Mouse (Mus musculus) testis, postnatal 10 days (tissue): Measurements from ENCODE around the gene Hnrnph1.

Source experiments
- DNase-seq: peaks from one replicate; pipeline ENCODE4 v3.0.0; 2021; ENCODE audit warnings: low spot score

Hnrnph1 gene

DNA sequence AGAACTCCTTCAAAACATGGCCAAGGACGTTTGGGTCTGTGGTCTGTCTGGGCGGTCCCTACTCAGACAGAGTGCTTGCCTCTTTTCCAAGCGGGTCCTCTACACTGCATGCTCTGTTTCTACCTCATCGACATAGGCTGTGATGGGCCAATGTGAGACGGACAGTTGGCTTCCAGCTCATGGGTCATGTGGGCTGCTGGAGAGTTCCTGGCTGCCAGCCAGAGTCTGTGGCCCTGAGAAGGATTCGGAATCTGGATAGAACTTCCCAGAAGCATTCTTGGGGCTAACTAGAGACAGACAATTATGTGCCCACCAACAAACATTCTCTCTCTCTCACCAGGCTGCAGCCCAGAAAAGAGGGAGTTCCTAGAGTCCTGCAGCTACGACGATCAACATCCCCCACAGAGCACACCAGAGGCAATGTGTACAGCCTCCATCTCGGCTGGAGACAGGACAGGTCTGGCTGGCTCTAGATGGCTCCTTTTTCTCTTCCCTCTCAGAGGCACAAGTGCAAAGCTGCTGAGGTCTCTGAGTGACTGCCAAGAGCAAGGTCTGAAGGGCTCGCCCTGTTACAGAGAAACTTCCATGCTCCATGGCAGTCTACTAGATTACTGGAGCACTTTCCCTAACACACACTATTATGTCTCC is 26.7 kb downstream of the Hnrnph1 start:
- peak; percentile 78 for DNase-seq

DNA sequence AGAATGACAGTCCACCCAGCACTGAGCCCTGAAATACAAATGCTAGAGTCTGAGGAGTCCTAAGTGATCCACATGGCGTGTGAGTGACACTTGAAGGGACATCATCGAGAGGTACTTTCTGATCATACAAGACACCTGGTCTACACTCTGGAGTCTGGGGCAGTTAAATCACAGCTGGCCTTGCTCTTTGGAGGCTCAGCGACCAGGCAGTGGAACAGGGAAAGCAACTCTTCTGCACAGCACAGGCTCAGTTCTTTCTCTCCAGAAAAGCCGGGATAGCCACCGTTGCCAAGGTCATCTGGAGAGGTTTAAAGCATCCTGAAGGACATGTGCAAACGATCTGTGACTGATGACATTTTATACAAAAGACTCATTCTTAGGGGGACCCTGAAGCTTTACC is 30.4 kb downstream of the Hnrnph1 start:
- DNase-seq = no peak

DNA sequence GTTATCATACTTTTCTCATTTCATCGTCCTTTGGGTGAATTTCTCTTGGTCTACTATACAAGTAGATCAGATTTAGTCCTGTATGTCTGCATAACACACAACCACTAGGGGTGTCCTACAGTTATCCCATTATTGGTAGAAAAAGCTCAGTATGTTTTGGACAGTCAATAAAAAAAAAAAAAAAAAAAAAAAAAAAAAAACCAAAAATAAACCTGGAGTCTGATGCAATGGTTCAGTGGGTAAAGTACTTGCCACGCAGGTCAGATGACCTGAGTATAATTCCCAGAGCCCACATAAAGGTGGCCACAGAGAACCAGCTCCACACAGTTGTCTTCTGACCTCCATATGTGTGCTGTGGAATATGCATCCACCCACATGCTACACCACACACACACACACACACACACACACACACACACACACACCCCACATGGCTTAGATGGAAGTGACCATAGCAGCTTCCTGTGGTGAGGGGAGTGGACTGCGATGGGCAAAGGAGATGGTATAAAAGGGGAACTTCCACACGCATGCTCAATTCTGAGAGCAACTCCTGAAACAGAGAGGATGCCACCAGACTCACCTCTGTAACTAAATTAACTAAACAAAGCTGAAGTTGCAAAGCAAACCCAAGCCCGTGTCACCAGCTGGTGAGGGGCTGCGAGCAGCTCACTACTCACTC is 38.9 kb downstream of the Hnrnph1 start:
- DNase-seq = no peak

DNA sequence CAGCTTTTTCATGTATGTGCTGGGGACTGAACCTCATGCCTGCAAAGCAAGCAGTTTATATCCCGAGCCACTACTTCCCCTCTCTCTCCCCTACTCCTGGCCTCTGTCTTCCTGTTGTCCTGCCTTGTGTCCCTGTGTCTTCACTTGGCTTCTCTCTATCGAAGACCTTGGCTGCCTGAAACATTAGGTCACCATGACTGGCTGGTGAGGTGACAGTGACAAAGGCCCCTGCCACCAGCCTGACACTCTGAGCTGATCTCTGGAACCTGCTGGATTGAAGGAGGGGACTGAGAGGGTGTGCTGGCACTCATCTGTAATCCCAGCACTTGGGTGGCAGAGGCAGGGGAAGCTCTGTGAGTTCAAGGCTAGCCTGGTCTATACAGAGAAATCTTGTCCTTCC is 41.1 kb downstream of the Hnrnph1 start:
- no peak for DNase-seq

DNA sequence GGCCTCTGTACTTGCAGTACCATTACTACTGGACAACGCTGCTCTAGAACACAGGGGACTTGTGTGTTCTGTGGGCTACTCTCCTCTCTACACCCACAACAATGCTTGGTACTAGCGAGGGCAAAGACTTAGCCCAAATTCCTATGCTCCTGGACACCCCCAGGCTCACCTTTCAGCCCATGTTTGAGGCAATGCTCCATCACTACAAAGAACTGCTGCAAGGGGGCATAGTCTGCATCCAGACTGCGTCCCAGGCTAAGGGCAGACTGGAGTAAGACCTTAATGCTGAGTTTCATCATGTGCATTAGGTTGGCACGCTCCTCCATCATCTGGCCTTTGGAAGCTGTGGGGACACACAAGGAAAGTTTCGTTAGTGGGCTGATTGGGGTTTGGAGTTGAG is 44.7 kb downstream of the Hnrnph1 start:
- DNase-seq = no peak

DNA sequence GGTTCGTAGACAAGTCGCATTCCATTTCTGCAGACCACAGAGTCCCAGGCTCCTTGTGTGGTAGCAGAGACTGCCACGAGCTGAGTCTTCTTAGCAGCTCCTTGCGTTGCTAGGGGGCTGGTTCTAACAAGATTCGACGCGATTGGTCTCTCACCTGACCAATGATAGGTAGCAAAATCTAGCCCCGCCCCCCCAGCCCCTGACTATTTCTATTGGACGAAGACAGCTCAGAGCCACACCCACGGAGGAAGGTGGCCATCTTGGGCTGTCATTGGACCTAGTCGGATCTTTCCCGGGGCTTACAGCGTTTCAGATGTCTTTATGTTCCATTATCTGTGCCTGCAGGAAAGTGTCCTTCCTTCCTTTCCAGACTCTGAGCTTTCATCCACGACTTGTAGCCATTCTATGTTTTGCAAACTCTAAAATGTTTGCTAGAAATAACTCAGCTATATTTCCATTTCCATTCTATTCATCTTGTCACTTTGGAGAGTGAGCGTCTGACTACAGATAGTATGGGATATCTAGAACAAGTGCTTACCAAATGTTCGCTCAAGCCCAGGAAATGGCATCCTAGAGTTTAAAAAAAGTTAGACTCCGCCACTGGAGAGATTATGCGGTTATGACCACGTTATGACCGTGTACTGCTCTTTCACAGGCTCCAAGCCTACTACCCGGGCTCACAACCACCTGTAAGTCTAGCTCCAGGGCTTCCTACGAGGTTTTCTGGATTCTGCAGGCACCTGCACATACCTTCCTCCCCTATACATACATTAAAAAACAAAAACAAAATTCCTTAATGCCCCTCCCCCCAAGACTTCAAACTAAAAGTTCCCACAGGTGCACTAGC is 45.4 kb downstream of the Hnrnph1 start:
- DNase-seq = peak; percentile 75

DNA sequence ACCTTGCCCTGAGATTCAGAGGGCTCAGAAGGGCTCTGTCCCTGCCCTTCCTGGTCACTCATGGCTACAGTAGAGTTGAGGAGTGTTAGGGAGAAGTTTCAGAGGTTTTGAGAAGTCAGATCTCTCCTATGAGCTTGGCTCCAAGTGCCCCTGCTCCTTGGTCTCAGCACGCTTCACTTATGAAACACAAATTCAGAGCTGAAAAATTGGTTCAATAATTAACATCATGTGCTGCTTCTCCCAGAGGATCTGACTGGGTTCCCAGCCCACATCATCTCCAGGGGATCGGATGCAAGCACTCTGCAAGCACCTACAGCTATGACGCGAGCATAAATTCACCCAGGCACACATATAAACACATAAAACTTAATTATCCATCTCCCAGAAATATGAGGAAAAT is 49.3 kb downstream of the Hnrnph1 start:
- DNase-seq = no peak

DNA sequence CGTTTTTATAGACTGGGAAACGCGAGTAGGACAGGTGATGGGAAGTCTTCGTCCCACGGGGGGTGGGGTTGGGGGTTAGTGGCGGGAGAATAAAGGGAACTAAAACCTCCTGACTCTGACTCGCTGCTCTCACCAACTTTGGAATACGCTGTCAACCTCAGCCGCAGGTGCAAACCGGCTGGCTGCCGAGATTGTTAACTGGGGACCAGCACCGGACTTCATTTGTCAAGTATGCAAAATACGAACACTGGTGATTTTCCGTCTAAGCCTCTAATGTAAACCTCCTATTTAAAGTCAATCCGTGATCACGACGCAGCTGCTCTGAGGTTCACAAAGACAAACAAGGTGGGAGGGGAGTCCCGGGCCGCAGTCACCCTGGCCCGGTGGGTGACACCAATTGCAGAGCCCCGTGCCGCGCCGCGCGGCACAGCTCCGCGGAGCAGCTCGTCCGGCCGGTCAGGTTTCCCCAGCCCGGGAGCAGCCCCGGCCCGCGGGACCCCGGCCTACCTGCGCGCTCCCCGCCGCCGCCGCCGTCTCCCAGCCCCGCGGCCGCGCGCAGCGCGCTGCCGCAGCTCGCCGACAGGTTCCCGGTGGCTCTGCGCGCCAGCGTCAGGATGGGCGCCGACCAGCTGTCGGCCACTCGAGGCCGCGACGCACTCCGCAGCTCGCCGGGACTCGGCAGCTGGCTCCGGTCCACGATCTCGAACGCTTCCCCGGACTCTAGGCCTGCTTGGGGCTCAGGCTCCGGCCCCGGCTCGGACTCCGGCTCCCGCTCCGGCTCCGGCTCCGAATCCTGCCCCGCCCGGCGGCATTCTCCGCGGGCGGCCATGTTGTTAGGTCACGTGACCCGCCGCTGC is 53.7 kb downstream of the Hnrnph1 start, which contains the start of gene Rufy1:
Rufy1 (minus strand) TSS at position 849 of the 857 bp plus-strand sequence.
- peak; percentile 93 for DNase-seq

DNA sequence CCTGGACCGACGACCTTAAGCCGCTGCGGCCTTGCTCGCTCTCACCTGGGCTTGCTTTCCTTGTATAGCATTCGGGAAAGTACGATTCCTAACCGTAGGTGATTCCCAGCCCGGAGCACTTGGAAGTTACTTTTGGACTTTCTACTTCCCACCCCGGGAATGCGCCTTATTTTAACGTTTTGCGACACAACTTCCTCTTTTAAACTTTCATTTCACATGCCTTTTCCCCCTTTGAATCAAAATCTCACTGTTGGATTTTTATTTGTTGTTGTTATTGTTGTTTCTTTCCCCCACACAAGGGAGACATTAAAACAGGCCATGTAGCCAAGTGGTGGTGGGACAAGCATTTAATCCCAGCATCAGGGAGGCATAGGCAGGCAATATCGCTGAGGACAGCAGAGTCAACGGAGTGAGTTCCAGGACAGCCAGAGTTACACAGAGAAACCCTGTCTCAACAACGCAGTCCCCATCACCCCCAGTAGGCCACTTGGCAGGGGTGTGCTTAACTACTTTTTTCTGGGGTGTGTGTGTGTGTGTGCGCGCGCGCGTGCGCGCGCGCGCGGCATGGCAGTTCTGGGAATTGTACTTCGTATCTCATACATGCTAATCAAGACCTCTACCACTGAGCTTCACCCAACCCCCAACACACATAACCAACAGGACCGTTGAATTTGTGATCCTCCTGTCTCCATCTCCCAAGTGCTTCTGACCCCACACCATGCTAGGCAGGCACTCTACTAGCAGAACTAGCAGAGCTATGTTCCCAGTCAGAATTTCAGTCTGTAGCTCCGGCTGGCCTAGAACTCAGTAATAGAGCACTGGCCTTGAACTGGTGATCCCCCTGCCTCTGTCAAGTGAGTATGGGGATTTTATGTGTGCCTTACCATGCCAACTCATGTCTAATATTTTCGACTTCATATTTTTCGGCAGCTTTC is 54.6 kb downstream of the Hnrnph1 start:
- DNase-seq = no peak

DNA sequence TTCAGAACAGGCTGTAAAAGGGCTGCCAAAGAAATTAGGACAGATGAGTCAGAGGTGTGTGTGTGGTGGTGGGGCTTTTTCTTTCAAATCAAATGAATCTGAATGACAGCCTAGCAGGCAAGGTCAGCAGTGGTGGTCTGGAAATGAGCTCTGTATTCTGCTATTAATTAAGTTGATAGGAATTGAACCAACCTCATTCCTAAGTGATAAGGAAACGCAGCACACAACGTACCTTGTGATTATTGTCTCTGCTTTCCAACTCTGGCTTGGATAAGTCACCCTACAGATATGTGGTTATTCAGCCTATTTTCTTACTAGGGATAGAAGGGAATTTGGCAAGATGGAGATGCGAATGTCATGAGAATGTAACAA is 55.3 kb downstream of the Hnrnph1 start:
- DNase-seq = no peak

DNA sequence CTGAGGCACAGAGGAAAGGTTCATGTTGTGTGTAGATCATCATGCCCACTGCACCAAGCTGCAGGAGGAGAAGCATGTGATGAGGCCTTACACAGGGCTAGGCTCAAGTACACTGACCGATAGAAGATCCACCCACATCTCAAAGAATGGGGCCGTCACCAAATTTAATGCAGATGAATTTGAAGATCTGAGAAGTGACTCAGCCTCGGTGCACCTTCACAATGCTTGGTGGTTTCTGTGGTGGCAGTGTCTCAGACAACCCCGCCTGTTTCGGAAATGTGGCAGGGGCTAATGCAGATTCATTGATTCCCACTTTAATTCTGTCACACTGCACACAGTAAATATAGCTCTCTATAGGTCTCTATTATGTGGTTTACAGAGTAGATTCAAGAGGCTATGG is 56.1 kb downstream of the Hnrnph1 start:
- no peak for DNase-seq
